Mouse (Mus musculus) hindbrain, embryonic 14.5 days (tissue): Measurements from ENCODE around the gene Tmem255b. TPM values are rescaled to one million over a fixed set of nuclear protein-coding genes. Genes with fewer than 3 reads are reported as not detected.

Experiments
- ATAC-seq: fragments of 200-750 bp; cut with Nextera tagmentation; 2 replicates; pipeline ENCODE4 v1.8.0; 2017; ENCODE audit warnings: moderate number of reproducible peaks, mild to moderate bottlenecking, moderate TSS enrichment, moderate library complexity; ENCODE audit not compliant: low FRiP score
- DNase-seq: peaks from one replicate; pipeline ENCODE4 v3.0.0-alpha.2; 2015; ENCODE audit warnings: low spot score
- H3K27ac ChIP-seq: fragments of 300-500 bp; sonication (generic); 2 replicates; pipeline ENCODE4 v1.5.1; 2014; ENCODE audit warnings: mild to moderate bottlenecking, moderate library complexity
- H3K27me3 ChIP-seq: fragments of 300-500 bp; sonication (generic); 2 replicates; pipeline ENCODE4 v1.6.1; 2014; ENCODE audit warnings: mild to moderate bottlenecking, low read length, mixed read lengths; ENCODE audit not compliant: control insufficient read depth, insufficient read depth
- H3K36me3 ChIP-seq: fragments of 300-500 bp; sonication (generic); replicated peaks from 2 replicates; pipeline ENCODE4 v1.6.1; 2014; ENCODE audit not compliant: control insufficient read depth, insufficient read depth
- H3K4me1 ChIP-seq: fragments of 300-500 bp; sonication (generic); replicated peaks from 2 replicates; pipeline ENCODE4 v1.6.1; 2014; ENCODE audit warnings: antibody characterized with exemption, low read length, mixed read lengths; ENCODE audit not compliant: control insufficient read depth, insufficient read depth
- H3K4me2 ChIP-seq: fragments of 300-500 bp; sonication (generic); replicated peaks from 2 replicates; pipeline ENCODE4 v1.6.1; 2014; ENCODE audit warnings: mild to moderate bottlenecking, moderate library complexity
- H3K4me3 ChIP-seq: fragments of 300-500 bp; sonication (generic); replicated peaks from 2 replicates; pipeline ENCODE4 v1.5.1; 2014; ENCODE audit warnings: mild to moderate bottlenecking, low read length
- H3K9ac ChIP-seq: fragments of 300-500 bp; sonication (generic); 2 replicates; pipeline ENCODE4 v1.6.1; 2014
- H3K9me3 ChIP-seq: fragments of 300-500 bp; sonication (generic); 2 replicates; pipeline ENCODE4 v1.6.1; 2016; ENCODE audit warnings: low read length; ENCODE audit not compliant: control insufficient read depth
- WGBS: fragments of 180-500 bp; shearing (Covaris S2); extraction: QIAGEN DNeasy Blood & Tissue Kit; methylation state at CpG from one replicate; pipeline ENCODE4 v1.1.7; 2014; 5-methylcytosine and 5-hydroxymethylcytosine counted together
- polyA plus RNA-seq: library from polyadenylated mRNA; unstranded; fragments of >200 nt; fragmentation: Nextera tagmentation; extraction: Ambion mirVana; gene quantifications from 2 replicates; pipeline ENCODE4 v1.2.1, GENCODE M21; 2014

The Tmem255b gene
- polyA plus RNA-seq, 1 experiment from 2014 or later = 0.75 TPM

- H3K4me1 ChIP-seq = peaks cover 1% of the 10 kb centered on the region; the same call in 1 of the 2 replicates
- no peak overlapping the region for H3K9ac ChIP-seq
- H3K27me3 ChIP-seq = no peaks in the 10 kb centered on the region
- no peak overlapping the region for H3K27ac ChIP-seq
- no peak overlapping the region for H3K4me3 ChIP-seq
- no peaks in the 10 kb centered on the region for H3K36me3 ChIP-seq
- DNase-seq (no peak), ATAC-seq (no peak)
- no peak overlapping the region for H3K4me2 ChIP-seq
- 93% methylated on average over 4 of the region's 4 CpGs for WGBS
- H3K9me3 ChIP-seq = no peaks in the 10 kb centered on the region
Measured at GRCm38 (mm10) chr8:13459431-13459830, 24.4 kb downstream of the Tmem255b start.

- Histone ChIP-seq H3K9me3 (no peaks in the 10 kb centered on the region), H3K27ac (no peak overlapping the region), H3K4me2 (no peak overlapping the region), H3K27me3 (no peaks in the 10 kb centered on the region), H3K4me3 (no peak overlapping the region), H3K9ac (no peak overlapping the region), H3K36me3 (no peaks in the 10 kb centered on the region), H3K4me1 (no peaks in the 10 kb centered on the region)
- no peak for ATAC-seq
- no peak for DNase-seq
- 82% methylated on average over 17 of the region's 17 CpGs for whole genome bisulfite sequencing
Measured at GRCm38 (mm10) chr8:13461085-13461765, 26.2 kb downstream of the Tmem255b start.

- 40% methylated on average over 4 of the region's 4 CpGs for whole genome bisulfite sequencing
- no peak overlapping the region for H3K4me3 ChIP-seq
- no peak for ATAC-seq
Measured at GRCm38 (mm10) chr8:13461843-13462242, 26.9 kb downstream of the Tmem255b start.

GRCm38 (mm10) chr8:13462392-13462791, 27.4 kb downstream of the Tmem255b start:
- Histone ChIP-seq H3K4me2 (no peak overlapping the region), H3K4me3 (no peak overlapping the region), H3K36me3 (no peaks in the 10 kb centered on the region), H3K27me3 (no peaks in the 10 kb centered on the region), H3K9ac (no peak overlapping the region), H3K4me1 (no peaks in the 10 kb centered on the region), H3K9me3 (no peaks in the 10 kb centered on the region), H3K27ac (no peak overlapping the region)
- ATAC-seq = no peak
- DNase-seq = no peak
- 76% methylated on average over 10 of the region's 10 CpGs for WGBS

More at GRCm38 (mm10) chr8:13461843-13462242, 26.9 kb downstream of the Tmem255b start:
- H3K36me3 ChIP-seq = no peaks in the 10 kb centered on the region
- no peak overlapping the region for H3K4me2 ChIP-seq
- H3K9ac ChIP-seq = no peak overlapping the region
- peak; percentile 55 for DNase-seq
- H3K9me3 ChIP-seq = no peaks in the 10 kb centered on the region
- no peak overlapping the region for H3K27ac ChIP-seq
- no peaks in the 10 kb centered on the region for H3K27me3 ChIP-seq
- H3K4me1 ChIP-seq = no peaks in the 10 kb centered on the region

GRCm38 (mm10) chr8:13465324-13465723, 30.3 kb downstream of the Tmem255b start:
- Histone ChIP-seq H3K36me3 (0 out of 2 replicates have a peak, but pooled peaks cover 7% of the 10 kb centered on the region), H3K27me3 (no peaks in the 10 kb centered on the region), H3K27ac (no peak overlapping the region), H3K9ac (no peak overlapping the region), H3K4me2 (no peak overlapping the region), H3K4me3 (no peak overlapping the region), H3K4me1 (no peaks in the 10 kb centered on the region), H3K9me3 (no peaks in the 10 kb centered on the region)
- ATAC-seq (no peak), DNase-seq (no peak)
- WGBS = 70% methylated on average over 7 of the region's 7 CpGs

- 71% methylated on average over 5 of the region's 5 CpGs for WGBS
- DNase-seq (peak; percentile 38), ATAC-seq (no peak)
- H3K9me3 ChIP-seq = no peaks in the 10 kb centered on the region
- H3K27me3 ChIP-seq = no peaks in the 10 kb centered on the region
- H3K4me1 ChIP-seq = no peaks in the 10 kb centered on the region
- H3K4me2 ChIP-seq = no peak overlapping the region
- no peak overlapping the region for H3K9ac ChIP-seq
- H3K4me3 ChIP-seq = no peak overlapping the region
- H3K27ac ChIP-seq = no peak overlapping the region
- H3K36me3 ChIP-seq = 0 out of 2 replicates have a peak, but pooled peaks cover 7% of the 10 kb centered on the region
Measured at GRCm38 (mm10) chr8:13466989-13467388, 32.0 kb downstream of the Tmem255b start.

GRCm38 (mm10) chr8:13468737-13469136, 33.7 kb downstream of the Tmem255b start:
- Histone ChIP-seq H3K4me3 (no peak overlapping the region), H3K9me3 (no peaks in the 10 kb centered on the region), H3K4me2 (no peak overlapping the region), H3K27me3 (no peaks in the 10 kb centered on the region), H3K9ac (no peak overlapping the region), H3K4me1 (no peaks in the 10 kb centered on the region), H3K27ac (no peak overlapping the region), H3K36me3 (0 out of 2 replicates have a peak, but pooled peaks cover 7% of the 10 kb centered on the region)
- DNase-seq (no peak), ATAC-seq (no peak)
- WGBS = 81% methylated on average over 9 of the region's 9 CpGs

GRCm38 (mm10) chr8:13471484-13471883, 36.5 kb downstream of the Tmem255b start:
- Histone ChIP-seq H3K4me3 (no peak overlapping the region), H3K4me1 (no peaks in the 10 kb centered on the region), H3K27ac (no peak overlapping the region), H3K4me2 (no peak overlapping the region), H3K9ac (no peak overlapping the region), H3K27me3 (no peaks in the 10 kb centered on the region), H3K36me3 (peaks cover 14% of the 10 kb centered on the region; the same call in 1 of the 2 replicates), H3K9me3 (no peaks in the 10 kb centered on the region)
- DNase-seq (no peak), ATAC-seq (no peak)
- WGBS = 92% methylated on average over 11 of the region's 11 CpGs

- Histone ChIP-seq H3K27me3 (no peaks in the 10 kb centered on the region), H3K36me3 (peaks cover 14% of the 10 kb centered on the region; the same call in 1 of the 2 replicates), H3K27ac (no peak overlapping the region), H3K4me2 (no peak overlapping the region), H3K9me3 (no peaks in the 10 kb centered on the region), H3K9ac (no peak overlapping the region), H3K4me1 (no peaks in the 10 kb centered on the region), H3K4me3 (no peak overlapping the region)
- no peak for DNase-seq
- WGBS = 86% methylated on average over 7 of the region's 7 CpGs
- no peak for ATAC-seq
Measured at GRCm38 (mm10) chr8:13472284-13472683, 37.3 kb downstream of the Tmem255b start.
